Mouse (Mus musculus) c-Kit-positive CD71-positive TER-119-positive erythroid progenitor cells, embryonic 14.5 days (primary cell): Measurements from ENCODE around the gene Ccdc22.
A peak's percentile ranks its signal among the peaks of the same experiment; 100 is the strongest.

Experiments
- DNase-seq: peaks from one replicate; pipeline ENCODE4 v3.0.0-alpha.2; 2013; ENCODE audit warnings: low spot score

Ccdc22 gene

DNA sequence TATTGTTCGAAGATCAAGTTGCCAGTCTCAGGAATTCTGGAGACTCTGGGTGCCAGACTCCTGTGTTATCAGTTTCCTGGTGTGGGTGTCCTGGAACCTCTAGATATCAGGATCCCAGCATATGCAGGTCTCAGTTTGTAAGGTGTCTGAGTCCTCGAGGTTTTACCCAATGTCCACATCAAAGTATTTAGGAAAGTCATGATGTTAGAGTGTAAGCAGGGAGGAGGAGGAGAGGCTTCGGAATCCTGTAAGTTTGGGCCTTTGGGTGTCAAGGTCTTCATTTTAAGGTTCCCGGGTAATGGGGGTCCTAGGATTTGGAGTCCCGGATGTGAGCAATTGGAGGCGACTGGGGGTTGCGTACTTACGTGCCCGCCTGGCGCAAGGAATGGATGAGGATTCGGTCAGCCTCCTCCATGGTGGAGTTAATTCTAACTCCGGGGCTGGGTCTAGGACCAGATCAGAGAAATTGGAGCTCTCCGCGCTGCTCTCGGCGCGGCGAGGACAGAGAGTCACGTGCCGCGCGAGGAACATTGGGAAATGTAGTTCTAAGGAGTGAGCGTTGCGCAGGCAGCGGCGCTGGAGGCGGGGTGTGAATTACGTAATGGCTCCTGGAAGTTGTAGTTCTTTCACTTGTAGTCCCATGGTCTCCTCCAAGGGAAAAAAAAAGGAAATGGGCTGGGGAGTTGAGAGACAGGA is at the start of gene Ccdc22:
Ccdc22 (minus strand) TSS at position 639 of the 696 bp plus-strand sequence.
- DNase-seq: peak; percentile 77

DNA sequence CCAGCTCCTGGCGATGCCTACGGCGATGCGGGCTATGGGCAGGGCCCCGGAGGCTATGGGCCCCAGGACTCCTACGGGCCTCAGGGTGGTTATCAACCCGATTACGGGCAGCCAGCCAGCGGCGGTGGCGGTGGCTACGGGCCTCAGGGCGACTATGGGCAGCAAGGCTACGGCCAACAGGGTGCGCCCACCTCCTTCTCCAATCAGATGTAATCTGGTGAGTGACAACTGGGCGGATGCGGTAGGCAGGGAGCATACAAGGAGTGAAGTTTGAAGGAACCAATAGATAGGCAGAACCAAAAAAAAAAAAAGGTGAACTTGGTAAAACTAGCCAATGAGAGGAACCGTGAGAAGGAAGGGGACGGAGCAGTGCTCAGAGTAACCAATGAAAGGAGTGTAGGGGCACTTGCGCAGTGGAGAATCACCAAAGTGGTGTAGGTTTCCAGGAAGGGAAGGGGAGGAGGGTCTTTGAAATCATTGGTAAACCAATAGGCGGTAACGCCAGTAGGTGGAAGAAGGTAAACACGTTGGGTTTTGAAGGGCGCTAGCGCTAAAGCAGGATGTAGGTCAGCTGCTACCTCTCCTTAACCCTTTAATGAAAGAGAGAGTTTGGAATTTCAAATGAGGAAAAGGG is 43.5 kb upstream of the Ccdc22 start:
- DNase-seq: peak; percentile 82

DNA sequence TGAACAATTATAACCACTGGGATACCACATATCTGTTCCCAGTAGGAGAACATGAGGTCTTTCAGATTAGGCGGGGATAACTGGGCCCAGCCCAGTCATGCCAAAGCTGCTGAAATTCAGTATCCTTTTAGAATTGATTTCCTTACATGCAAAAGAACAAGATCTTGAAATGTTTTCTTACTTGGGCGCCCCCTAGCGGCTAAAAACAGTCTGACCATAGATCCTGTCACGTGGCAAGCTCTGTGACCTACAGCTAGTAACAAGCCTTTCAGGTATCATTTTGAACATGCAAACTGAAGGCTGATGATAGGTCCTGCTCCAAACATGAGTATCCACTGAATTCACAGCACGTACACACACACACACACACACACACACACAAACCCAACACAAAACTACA is 40.0 kb upstream of the Ccdc22 start:
- DNase-seq: peak; percentile 76

DNA sequence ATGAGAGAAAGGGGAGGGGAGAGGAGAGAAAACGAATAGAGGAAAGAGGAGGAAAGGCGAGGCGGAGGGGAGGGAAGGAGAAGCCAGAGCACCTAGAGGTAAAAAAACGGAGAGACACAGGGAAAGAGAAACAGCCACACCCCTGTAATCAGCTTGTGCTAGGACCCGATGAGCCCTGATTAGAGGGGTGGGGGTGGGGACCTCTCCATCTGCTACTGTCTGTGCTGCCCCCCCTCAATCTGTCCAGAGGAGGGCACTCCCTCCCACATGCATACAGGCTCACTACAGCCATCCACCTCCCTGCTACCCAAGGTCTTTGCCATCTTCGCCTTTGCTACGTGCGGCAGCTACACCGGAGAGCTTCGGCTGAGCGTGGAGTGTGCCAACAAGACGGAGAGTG is 35.5 kb upstream of the Ccdc22 start:
- no peak for DNase-seq

DNA sequence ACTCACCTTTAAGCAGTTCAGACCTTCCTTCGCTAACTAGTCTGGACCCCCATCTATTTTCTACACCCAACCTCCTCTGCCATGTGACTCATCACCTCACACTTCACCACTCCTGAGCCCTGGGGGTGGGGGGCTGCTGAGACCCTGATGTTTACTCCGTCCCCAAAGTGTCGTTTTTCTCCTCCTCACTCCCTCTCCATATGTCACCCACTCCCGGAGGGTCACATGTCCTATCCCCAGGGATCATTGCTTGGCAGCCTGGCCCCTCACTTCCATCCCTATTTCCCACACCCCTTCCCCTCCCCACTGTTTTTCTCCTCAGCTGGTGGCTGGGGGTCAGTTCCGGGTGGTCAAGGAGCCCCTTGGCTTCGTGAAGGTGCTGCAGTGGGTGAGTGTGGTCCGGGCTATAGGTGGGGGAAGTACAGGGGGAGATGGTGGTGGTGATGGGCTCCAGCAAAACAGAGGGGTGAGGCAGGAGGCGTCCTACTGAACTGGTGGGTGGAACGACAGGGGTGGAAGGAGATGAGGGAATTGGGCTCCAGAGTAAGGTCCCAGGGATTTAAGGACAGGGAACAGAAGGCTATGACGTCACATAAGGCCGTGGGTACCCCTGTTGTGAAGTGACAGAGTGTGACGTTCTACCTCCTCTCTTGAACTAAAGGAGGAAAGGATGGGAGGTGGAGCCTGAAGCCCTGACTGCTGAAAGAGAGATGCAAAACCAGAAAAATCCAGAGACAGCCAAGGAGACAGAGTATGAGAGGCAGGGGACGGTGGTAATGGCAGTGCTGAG is 34.4 kb upstream of the Ccdc22 start:
- no peak for DNase-seq

DNA sequence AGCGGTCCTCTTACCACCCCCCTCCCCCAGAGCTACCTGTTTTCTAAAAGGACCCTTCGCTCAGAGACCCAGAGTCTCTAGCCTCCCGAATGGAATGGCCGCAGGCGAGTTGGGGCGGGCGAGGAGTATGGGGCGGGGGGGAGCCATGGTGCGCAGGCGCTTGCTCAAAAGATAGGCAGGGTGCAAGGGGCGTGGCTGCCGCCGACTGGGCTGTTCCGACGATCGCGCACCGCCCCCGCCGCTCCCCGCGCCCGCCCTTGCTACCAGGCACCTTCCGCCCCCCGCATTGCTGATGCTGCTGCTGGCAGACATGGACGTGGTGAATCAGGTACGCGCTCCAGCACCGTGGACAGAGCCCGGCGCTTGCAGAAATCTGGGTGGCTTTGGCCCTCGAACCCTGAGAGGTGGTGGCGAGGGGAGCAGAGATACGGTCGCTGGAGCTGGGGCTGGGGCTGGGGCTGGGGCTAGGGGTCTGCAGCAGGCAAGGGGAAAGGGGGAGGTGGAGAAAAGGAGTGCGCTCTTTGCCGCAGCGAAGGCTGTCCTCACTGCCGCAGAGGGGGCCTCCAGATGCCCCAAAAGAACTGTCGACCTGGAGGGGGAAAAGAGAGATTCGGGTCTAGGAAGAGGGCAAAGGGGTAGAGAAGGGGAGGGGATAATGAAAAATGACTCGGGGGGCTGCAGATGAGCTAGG is 33.2 kb upstream of the Ccdc22 start, which contains the start of gene Syp:
Syp (plus strand) TSS at position 71 of the 691 bp plus-strand sequence.
- DNase-seq: peak; percentile 69

DNA sequence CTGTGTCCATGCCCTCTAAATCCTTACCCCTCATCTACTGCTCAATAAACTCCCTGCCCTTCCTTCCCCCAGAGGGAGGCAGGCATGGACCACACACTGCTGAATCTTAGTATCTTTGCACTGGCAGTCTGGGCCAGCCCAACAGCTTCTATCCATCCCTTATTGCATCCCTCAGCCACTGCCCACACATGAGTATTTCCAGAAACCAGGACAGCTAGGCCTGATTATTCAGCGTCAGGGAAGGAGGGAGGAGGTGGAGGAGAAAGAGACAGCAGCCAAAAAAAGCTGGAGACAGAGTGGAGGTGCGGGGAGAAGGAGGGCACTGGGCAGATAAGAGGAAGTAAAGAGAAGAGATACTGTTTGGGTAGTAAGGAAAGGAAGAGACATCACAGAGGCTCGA is 29.8 kb upstream of the Ccdc22 start:
- DNase-seq: no peak

DNA sequence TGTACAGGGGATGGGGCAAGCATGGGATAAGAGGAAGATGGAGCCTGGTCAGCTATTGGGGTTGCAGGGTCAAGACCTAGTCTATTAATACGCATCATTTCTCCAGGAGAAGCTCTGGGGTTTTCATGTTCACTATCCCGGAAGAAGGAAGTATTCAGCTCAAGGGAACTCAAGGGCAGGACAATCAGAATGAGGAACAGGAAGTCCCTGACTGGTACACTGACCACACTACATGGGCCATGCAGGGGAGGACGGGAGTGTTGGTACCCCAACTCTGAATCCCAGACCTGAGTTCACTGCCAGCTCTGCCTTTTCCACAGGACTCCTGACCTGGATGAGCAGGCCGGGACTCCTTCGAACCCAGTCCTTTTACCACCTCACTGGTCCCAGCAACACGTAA is 27.2 kb upstream of the Ccdc22 start:
- DNase-seq: no peak

DNA sequence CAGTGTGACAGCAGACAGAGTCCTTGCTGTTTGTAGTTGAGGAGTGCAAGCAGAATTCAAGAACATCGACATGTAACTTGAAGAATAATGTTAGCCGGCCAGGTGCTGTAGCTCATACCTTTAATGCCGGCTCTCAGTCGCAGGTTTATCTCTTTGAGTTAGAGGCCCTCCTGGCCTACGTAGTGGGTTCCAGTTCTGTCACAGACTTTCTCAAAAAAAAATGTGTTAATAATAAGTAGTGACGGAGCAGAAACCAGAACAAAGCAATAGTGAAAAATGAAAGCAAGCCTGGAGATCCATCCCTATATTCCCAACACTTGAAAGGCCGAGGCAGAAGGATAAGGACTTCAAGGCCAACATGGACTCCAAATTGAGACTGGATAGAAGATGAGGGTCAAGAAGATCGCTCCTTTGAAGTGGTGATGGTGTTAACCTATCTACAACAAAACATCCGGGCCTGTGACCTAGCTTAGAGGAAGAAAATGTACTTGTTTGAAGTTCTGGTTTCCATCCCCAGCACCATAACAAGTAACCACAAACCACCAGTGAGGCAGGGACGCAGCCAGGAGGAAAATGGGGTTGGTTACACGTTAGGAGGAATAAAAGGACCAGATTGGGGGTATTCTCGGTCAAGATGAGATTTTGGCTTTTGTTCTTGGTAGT is 12.7 kb upstream of the Ccdc22 start:
- DNase-seq: no peak

DNA sequence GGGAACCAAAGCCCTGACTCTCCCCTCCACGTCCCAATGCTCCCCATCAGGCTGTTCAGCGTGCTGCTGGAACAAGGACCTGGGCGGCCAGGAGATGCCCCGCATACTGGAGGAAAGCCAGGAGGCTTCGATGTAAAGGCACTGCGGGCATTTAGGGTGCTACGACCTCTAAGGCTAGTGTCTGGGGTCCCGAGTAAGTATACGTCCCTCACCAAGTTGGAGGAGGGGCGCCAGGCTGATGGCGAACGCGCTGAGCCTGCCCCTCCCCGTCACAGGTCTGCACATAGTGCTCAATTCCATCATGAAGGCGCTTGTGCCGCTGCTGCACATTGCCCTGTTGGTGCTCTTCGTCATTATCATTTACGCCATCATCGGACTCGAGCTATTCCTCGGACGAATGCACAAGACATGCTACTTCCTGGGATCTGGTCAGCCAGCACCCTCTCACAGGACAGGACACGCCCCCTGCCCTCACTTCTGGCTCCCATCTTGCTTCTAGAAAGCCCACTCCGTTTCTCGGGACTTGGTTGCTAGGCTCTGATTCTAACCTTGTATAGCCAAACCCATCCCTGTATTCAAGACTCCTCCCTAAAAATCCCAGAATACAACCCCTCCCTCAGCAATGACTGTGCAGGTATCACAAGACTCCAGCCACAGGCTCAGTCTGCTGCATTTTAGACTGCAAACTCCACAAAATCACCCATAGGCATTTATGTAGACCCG is 5.4 kb upstream of the Ccdc22 start:
- DNase-seq: no peak

DNA sequence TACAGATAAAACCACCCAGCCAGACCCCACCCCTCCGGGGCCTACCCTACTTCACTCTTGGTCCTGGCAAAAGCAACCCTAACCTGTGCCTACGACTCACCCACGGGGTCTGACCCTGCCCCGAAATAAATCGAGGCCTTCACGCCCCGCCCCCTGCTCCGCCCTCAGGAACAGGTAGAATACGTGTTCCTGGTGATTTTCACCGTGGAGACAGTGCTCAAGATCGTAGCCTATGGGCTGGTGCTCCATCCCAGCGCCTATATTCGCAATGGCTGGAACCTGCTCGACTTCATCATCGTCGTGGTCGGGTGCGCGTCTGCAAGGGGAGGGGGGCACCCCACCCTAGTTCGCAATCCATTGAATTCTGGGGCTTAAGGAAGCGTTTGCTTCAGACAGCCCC is 4.7 kb upstream of the Ccdc22 start:
- no peak for DNase-seq

DNA sequence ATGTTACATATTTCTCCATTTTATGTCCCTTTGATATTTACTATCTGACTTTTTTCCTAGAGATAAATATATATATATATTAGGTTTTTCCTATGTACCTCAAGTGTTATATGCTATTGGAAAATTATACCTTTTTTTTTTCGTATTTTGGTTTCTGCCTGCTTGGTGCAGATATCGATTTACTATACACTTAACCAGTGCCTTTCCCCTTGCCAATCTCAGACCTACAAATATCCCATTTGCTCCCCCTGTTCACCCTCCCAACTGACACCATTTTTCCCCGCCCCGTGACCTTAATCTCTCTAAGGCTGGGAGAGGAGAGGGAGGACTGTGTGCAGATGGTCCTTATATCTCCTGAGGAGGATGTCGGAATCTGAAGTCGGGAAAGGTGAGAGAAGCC is 1.5 kb upstream of the Ccdc22 start, which contains the start of gene Cacna1f:
Cacna1f (plus strand) TSS at position 301 of the 400 bp plus-strand sequence.
- no peak for DNase-seq

DNA sequence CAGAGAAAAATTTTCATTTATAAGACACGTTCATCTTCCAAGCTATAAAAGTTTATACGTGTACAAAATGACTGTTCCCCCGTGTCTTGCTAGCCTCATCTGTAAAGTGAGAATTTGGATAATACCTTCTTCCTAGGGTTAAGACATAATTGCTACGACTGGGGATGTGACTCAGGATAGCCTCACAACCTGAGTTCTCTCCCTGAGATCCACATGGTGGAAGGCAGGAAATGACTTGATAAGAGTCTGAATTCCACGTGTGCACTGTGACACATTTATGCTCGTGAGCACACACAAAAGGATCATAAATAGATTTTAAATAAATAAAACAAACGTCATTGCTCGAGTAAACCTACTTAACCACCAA is 241 bp upstream of the Ccdc22 start:
- DNase-seq: no peak

DNA sequence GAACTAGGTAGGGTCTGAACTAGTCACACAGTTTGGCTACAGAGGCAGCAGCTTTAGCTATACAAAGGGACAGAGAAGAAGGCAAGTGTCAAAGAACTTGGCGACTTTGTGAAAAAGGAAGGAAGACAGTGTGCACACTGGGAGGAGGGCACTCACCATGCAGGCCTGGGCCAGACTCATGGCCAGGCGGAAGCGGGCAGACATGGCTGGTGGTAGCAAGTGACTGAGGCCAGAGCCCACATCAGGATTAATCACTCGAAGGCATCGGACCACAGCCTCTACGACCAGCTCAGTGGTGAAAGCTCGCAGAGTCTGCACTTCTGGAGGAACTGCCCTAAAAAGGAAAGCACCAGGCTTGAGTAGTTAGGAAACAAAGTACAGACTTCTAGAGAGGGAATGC is 1.3 kb downstream of the Ccdc22 start:
- no peak for DNase-seq

DNA sequence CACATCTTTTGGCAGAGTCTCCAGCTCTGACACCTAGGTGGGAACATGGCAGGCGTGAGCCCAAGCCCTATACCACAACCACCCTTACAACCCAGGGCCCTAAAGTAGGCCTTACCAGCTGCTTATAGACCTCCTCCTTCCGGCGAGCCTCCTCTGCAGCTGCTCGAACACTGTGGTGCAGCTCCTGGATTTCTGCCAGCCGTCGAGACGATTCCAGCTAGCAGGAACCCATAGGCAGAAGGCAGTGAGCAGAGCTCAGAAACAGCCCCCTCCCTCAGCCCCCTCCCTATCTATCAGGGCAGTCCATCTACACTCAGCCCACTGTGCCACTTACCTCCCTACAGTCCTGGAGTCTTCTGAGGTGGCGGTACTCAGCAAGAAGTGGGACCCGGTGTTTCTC is 9.9 kb downstream of the Ccdc22 start:
- DNase-seq: no peak

DNA sequence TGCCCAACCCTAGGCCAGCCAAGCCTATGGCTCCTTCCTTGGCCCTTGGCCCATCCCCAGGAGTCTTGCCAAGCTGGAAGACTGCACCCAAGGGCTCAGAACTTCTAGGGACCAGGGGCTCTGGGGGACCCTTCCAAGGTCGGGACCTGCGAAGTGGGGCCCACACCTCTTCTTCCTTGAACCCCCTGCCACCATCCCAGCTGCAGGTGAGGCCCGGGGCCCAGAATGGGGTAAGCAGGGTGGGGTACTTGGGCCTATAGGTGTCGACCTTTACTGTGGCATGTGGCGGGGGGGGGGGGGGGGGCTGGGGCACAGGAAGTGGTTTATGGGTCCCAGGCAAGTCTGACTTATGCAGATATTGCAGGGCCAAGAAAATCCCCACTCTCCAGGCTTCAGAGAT is 19.0 kb downstream of the Ccdc22 start:
- DNase-seq: no peak

DNA sequence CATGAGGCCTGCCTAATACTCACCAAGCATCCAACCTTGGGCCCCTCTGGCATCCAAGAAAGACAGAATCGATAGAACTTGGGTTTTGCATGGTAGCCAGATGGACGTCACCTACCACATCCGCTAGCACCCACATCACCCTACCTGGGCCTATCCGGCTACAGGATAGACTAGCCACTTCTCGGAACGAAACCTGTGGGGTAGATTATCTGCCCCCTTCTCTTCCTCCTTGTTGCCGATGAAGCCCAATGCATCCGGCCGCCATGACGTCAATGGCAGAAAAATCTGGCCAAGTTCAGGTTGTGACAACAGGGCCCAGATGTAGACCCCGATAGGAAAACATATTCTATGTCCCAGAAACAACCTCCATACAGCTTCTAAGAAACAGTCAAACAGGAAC is 21.4 kb downstream of the Ccdc22 start:
- DNase-seq: no peak

DNA sequence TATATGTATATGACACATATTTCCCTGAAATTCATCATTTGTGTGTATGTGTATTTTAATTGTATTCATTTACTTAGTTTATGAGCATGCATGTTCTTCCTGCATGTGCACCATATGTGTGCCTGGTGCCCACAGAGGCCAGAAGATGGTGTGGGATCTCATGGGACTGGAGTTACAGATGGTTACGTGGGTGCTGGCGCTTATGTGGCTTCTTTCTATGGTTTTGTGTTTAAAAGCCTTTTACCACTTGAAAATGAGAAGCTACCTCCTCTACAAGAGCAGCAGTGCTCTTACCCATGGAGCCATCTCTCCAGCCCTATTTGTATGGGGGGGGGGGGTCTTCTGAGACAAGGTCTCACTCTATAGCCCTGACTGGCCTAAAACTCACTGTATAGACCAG is 24.2 kb downstream of the Ccdc22 start:
- no peak for DNase-seq

DNA sequence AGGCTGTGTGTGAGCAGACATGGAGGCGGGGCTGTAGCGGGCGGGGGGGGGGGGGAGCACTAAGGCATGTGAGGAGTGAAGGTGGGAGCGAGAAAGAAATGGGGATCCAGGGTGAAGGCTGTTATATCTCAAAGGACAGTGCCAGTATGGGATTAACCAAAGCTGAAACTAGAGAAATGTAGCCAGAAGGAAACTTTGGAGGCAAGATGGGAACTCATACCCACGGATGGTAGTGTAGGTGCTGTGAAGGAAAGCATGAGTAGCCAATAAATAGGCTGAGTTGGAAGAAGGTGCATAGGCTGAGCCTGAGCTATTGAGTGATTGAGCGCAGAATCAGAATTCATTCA is 30.5 kb downstream of the Ccdc22 start:
- no peak for DNase-seq

DNA sequence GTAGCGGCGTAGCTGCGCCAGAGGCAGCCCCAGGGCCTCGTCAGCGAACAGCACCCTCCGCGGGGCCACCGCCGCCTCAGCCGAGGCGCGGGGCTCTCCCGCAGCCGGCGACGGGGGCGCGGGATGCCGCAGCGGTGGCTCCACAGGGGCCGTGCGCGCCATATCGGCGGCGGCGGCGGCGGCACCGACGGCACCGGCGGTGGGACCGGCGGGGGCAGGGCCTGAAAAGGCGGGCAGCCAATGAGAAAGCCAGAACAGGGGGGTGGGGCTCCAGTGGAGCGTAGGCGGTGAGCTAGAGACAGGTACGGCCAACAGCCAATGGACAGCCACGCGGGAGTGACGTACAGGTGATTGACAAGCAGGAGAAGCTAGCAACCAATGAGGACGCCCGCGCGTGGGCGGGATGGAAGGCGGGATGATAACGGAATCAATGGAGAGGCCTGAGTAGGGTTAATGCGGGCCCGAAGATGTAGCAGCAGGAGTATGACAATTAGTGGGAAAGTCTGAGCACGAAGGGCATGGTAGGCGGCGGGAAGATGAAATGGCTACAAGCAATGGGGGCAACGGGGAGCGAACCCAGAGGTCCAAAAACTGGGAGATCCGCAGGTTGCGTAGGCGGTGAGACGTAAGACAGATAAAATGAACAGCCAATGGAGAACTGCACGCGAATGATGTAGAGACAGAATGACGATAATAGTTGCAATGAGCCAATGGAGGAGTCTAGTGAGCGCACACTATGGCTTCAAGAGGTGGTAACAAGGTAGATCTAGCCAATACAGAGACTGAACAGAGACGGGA is 31.0 kb downstream of the Ccdc22 start, which contains the start of gene Ppp1r3f:
Ppp1r3f (minus strand) TSS at position 197 of the 798 bp plus-strand sequence.
- DNase-seq: peak; percentile 93
